In genomic region chr1:137928522-137928921, GRCm38 (mm10) we compare ENCODE assay signal across 8 mouse cellular contexts.
DNase-seq lines count a peak whose midpoint lies in the region; ATAC-seq lines count a peak whose summit lies in the region.

No protein-coding gene starts in this region.

- H3K4me1 ChIP-seq in forebrain, embryonic 16.5 days (replicated peaks; ENCODE audit: control insufficient read depth, insufficient read depth, low read length): peaks cover 30% of the 10 kb centered on the region
- H3K4me1 ChIP-seq in intestine, embryonic 16.5 days (ENCODE audit: control insufficient read depth, insufficient read depth, low read length): peaks cover 12% of the 10 kb centered on the region
- H3K4me1 ChIP-seq in midbrain, embryonic 16.5 days (ENCODE audit: control insufficient read depth, insufficient read depth, low read length): peaks cover 38% of the 10 kb centered on the region

- H3K36me3 ChIP-seq in forebrain, embryonic 16.5 days (ENCODE audit: control insufficient read depth, insufficient read depth): peaks cover 13% of the 10 kb centered on the region
- H3K36me3 ChIP-seq in intestine, embryonic 16.5 days (ENCODE audit: control insufficient read depth, insufficient read depth, low read length): no peaks in the 10 kb centered on the region
- H3K36me3 ChIP-seq in midbrain, embryonic 16.5 days (ENCODE audit: control insufficient read depth, insufficient read depth, low read length): peaks cover 10% of the 10 kb centered on the region; the same call in 1 of the 2 replicates

- H3K4me2 ChIP-seq in forebrain, embryonic 16.5 days (ENCODE audit: low read length): peak overlapping the region; percentile 39
- H3K4me2 ChIP-seq in intestine, embryonic 16.5 days (ENCODE audit: low read depth, low read length): no peak overlapping the region
- H3K4me2 ChIP-seq in midbrain, embryonic 16.5 days (ENCODE audit: low read length): peak overlapping the region; percentile 46; the same call in 1 of the 2 replicates

- 2% methylated on average over 6 of the region's 6 CpGs for WGBS in forebrain, embryonic 16.5 days
- 34% methylated on average over 6 of the region's 6 CpGs for WGBS in intestine, embryonic 16.5 days
- WGBS in midbrain, embryonic 16.5 days: 12% methylated on average over 6 of the region's 6 CpGs

- no peaks in the 10 kb centered on the region for H3K9me3 ChIP-seq in forebrain, embryonic 16.5 days (ENCODE audit: control insufficient read depth, low read length)
- H3K9me3 ChIP-seq in intestine, embryonic 16.5 days (ENCODE audit: control insufficient read depth, low read length): no peaks in the 10 kb centered on the region
- no peaks in the 10 kb centered on the region for H3K9me3 ChIP-seq in midbrain, embryonic 16.5 days (replicated peaks; ENCODE audit: control insufficient read depth, low read length, poor library complexity, severe bottlenecking)

- no peak overlapping the region for H3K4me3 ChIP-seq in forebrain, embryonic 16.5 days (replicated peaks; ENCODE audit: low read length)
- H3K4me3 ChIP-seq in intestine, embryonic 16.5 days (ENCODE audit: low read length): no peak overlapping the region
- no peak overlapping the region for H3K4me3 ChIP-seq in midbrain, embryonic 16.5 days (ENCODE audit: low read depth, low read length)

- peak; percentile 64 for ATAC-seq in forebrain, embryonic 16.5 days
- peak; percentile 75 for ATAC-seq in intestine, embryonic 16.5 days
- peak; percentile 67 for ATAC-seq in midbrain, embryonic 16.5 days

- DNase-seq in adrenal gland, adult 8-10 months: peak; percentile 37
- peak; percentile 85 to 92 for DNase-seq in cerebellum, adult 18-20 months
- no peak for DNase-seq in thymus, postnatal 25 days
- no peak for DNase-seq in thymus, postnatal 14 days
- DNase-seq in spleen, postnatal 36 days (ENCODE audit: low spot score in 2 of 2): no peak

- peak overlapping the region; percentile 93 for H3K27ac ChIP-seq in forebrain, embryonic 16.5 days (ENCODE audit: low read length)
- peak overlapping the region; percentile 58; the same call in 1 of the 2 replicates for H3K27ac ChIP-seq in intestine, embryonic 16.5 days (ENCODE audit: low read length)
- H3K27ac ChIP-seq in midbrain, embryonic 16.5 days (ENCODE audit: low read length): peak overlapping the region; percentile 80

- no peaks in the 10 kb centered on the region for H3K27me3 ChIP-seq in forebrain, embryonic 16.5 days (replicated peaks; ENCODE audit: control insufficient read depth, insufficient read depth, low read length)
- H3K27me3 ChIP-seq in intestine, embryonic 16.5 days (replicated peaks; ENCODE audit: control insufficient read depth, insufficient read depth, low read length): no peaks in the 10 kb centered on the region
- no peaks in the 10 kb centered on the region for H3K27me3 ChIP-seq in midbrain, embryonic 16.5 days (ENCODE audit: control insufficient read depth, insufficient read depth, low read depth, low read length)

- H3K9ac ChIP-seq in forebrain, embryonic 16.5 days (replicated peaks; ENCODE audit: low read depth, low read length): 0 out of 2 replicates have a peak overlapping the region, but pooled peaks have one; percentile 49
- no peak overlapping the region for H3K9ac ChIP-seq in intestine, embryonic 16.5 days (ENCODE audit: low read depth, low read length)
- H3K9ac ChIP-seq in midbrain, embryonic 16.5 days (ENCODE audit: low read depth, low read length): no peak overlapping the region; the same call in 1 of the 2 replicates

Comparison
In these comparisons a context has a peak if more than half of its experiments do, and no peak if none do; other contexts are left out.
1. DNase-seq: peak in adrenal gland, adult 8-10 months (single experiment) and cerebellum, adult 18-20 months (2 of 2); none in thymus, postnatal 25 days (single experiment), thymus, postnatal 14 days (single experiment) and spleen, postnatal 36 days (0 of 2).
2. Peak in every context shown above with its lines, with median percentiles within 50 percentile points of each other: ATAC-seq and H3K27ac ChIP-seq.